Mouse (Mus musculus): Measurements from ENCODE around the gene Zbtb3.

Zbtb3 gene

DNA sequence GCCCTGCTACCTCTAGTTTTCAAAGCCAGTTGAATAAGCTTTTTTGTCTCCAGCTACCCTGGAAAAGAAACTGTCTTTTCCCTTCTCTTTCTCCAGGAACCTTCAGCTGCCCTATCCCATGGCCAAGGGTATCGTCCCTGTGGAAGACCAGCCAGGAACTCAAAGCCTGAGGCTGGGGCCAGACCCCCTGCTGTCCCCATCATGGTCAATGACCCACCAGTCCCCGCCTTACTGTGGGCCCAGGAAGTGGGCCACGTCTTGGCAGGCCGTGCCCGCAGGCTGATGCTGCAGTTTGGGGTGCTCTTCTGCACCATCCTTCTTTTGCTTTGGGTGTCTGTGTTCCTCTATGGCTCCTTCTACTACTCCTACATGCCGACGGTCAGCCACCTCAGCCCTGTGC, 38.7 kb downstream of the Zbtb3 start:
- no peak for DNase-seq

DNA sequence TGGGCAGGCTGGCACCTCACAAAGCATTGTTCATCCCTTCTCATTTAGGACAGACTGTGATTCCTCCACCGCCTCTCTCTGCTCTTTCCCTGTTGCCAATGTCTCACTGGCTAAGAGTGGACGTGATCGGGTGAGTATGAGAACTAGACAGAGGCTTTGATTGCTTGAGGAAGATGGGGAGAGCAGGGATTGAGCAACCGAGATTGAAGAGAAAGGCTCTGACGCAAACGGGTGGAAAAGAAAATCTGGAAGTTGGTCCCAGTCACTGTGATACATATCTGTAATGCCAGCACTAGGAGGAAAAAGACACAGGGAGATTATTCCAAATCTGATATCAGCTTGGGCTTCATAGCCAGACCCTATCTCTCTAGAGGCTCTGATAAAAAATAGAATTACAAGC, 40.6 kb downstream of the Zbtb3 start:
- no peak for DNase-seq

DNA sequence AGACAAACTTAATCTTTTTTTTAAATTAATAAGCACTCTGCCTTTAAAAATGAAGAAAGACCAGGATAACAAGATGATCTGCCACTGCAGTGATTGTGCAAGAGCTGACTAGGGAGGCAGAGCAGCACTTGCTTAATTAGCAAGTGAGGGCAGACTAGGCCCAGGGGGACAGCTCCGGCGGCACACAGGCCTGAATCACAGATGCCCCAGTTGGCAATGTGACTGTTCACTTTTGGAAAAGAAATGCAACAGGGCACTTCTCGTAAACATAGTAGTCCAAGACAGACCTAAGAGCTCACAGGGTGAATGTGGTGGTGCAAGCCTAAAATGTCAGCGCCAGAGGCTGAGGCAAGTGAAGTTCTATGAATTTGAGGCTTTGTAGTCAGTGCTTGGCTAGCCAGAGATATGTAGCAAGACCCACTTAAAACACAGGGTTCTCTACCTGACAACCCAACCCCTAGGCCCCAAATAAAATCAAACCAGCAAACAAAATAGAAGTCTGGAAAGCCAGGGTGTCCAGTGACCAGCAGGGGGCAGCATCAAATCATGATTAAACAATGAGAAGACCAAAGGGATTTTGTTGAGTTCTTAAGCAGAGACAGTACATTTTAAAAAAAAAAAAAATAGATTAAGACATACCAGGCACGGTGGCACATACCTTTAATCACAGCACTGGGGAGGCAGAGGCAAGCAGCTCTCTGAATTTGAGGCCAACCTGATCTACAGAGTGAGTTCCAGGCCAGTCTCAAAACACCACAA, 42.2 kb downstream of the Zbtb3 start:
- peak; percentile 91 for DNase-seq

DNA sequence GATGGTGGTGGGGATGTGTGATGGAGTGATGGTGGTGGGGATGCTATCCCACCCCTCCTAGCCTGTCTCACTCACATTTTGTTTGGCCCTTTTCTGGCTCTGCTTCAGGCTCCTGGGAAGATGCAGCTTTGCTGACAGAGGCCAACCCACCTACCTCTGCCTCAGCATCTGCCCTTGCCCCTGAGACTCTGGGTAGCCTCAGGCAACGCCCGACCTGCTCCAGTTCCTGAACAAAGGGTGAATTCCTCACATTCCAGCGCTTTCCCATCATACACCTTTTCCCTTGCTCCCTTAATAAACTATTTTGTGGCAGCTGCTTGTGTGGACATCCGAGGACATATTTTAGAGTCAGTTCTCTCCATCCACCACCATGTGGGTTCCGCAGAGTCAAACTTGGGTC, 46.0 kb downstream of the Zbtb3 start:
- no peak for DNase-seq

DNA sequence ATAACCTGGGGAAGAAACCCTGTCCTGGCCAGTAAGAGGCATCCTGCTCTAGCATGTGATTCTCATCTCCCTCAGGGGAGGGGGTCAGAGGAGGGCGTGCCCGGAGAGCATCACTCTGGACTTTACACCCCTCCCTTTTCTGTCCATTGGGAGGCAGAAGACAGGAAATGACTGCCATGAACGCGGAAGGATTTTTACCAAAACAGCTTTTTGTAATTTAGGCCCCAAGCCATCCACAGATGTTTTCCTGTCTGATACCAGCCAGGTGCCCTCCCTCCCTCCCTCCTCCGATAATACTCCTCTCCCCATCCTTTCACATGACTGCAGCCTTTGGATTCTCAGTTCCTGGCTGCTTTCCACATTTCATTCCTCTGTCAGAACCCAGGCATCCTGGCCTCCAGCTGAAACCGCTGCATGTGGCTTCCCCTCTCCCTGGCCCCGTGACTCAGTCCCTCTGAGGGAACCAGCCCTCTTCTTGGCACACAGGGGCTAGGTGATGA, 48.1 kb downstream of the Zbtb3 start, which contains the start of gene Lrrn4cl:
Gene Lrrn4cl, plus strand, starts transcription at position 367 of the 500 bp plus-strand sequence.
- DNase-seq, result peak; percentile 55

DNA sequence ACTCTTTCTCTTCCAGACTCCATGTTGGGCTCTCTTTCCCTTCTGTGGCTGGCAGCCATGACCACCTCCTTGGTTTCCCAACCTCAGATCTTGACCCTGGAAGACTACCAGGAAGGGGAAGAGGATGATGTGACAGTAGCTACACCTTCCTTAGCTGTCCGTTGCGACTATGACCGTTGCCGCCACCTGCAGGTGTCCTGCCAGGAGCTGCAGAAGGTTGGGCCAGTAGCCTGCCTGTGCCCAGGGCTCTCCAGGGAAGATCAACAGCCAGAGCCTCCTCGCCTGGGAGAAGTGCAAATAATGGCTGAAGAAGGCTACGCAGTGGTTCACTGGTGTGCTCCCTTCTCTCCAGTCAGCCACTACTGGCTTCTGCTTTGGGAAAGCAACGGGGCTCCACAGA, 49.3 kb downstream of the Zbtb3 start:
- no peak for DNase-seq

DNA sequence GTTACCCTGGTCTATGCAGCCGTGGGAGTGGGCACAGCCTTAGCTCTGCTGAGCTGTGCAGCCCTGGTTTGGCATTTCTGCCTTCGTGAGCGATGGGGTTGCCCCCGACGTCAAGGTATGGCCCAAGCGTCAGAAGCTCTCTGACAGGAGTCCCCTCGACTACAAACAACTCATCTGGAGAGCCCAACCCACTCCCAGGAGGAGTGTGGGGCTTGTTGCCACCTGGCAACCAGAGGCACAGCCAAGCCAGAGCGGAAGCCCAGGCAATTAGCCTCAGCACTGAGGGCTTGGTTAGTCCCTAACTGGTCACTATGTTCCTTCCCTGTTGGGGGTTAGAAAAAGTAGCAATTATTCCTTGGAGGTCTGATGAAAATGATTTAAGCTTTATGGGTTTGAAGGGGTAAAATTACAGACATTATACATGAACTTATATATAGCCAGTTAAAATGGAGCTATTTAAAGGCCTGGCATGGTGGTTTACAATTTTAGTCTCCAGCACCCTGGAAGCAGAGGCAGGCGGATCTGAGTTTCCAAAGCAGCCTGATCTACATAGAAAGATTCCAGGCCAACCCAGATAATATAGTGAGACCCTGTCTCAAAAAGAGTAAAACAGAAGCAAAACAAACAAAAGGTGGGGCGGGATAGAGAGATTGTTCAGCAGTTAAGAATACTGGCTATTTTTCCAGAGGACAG, 50.0 kb downstream of the Zbtb3 start:
- DNase-seq, result no peak

DNA sequence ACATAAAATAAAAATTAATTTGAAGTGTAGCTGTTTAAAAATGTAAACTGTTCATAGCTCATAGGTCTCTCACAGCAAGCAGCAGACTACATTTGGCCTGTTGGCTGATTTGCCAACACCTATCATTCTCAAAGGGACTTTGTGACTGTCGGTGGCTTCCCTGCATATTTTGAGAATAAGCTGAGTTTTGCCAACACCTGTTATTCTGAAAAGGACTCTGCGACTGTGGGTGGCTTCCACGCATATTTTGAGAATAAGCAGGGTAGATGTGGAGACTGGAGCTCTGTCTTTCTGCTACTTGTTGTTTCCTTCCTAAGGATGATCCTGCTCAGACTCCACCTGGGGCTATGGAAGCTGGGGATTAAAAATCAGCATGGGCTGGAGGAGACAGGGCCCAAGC, 50.8 kb downstream of the Zbtb3 start:
- no peak for DNase-seq
